Mouse (Mus musculus) neural tube, embryonic 11.5 days (tissue): ENCODE measurements around the gene Ppp1ca. TPM values are rescaled to one million over a fixed set of nuclear protein-coding genes. Genes with fewer than 3 reads are reported as not detected.

Experiments
- ATAC-seq: fragments of 200-750 bp; cut with Nextera tagmentation; 2 replicates; pipeline ENCODE4 v1.8.0; 2017; ENCODE audit warnings: moderate number of reproducible peaks, mild to moderate bottlenecking, moderate TSS enrichment, moderate library complexity; ENCODE audit not compliant: insufficient read depth, low FRiP score, low TSS enrichment
- DNase-seq: peaks from one replicate; pipeline ENCODE4 v3.0.0-alpha.2; 2015; ENCODE audit warnings: low spot score
- H3K27ac ChIP-seq: fragments of 300-500 bp; sonication (generic); 2 replicates; pipeline ENCODE4 v1.5.1; 2014; ENCODE audit warnings: low read depth, mild to moderate bottlenecking, low read length
- H3K27me3 ChIP-seq: fragments of 300-500 bp; sonication (generic); 2 replicates; pipeline ENCODE4 v1.6.1; 2014; ENCODE audit warnings: mild to moderate bottlenecking, low read length, mixed read lengths; ENCODE audit not compliant: control insufficient read depth, insufficient read depth
- H3K36me3 ChIP-seq: fragments of 300-500 bp; sonication (generic); 2 replicates; pipeline ENCODE4 v1.6.1; 2014; ENCODE audit warnings: mild to moderate bottlenecking, low read length, moderate library complexity, mixed read lengths; ENCODE audit not compliant: control insufficient read depth, insufficient read depth
- H3K4me1 ChIP-seq: fragments of 300-500 bp; sonication (generic); 2 replicates; pipeline ENCODE4 v1.6.1; 2014; ENCODE audit warnings: low read length, mixed read lengths; ENCODE audit not compliant: control insufficient read depth, insufficient read depth
- H3K4me2 ChIP-seq: fragments of 300-500 bp; sonication (generic); 2 replicates; pipeline ENCODE4 v1.6.1; 2014; ENCODE audit warnings: low read depth, mild to moderate bottlenecking, moderate library complexity
- H3K4me3 ChIP-seq: fragments of 300-500 bp; sonication (generic); 2 replicates; pipeline ENCODE4 v1.5.1; 2014; ENCODE audit warnings: low read depth, low read length
- H3K9ac ChIP-seq: fragments of 300-500 bp; sonication (generic); 2 replicates; pipeline ENCODE4 v1.6.1; 2014; ENCODE audit warnings: mild to moderate bottlenecking, low read length
- H3K9me3 ChIP-seq: fragments of 300-500 bp; sonication (generic); 2 replicates; pipeline ENCODE4 v1.6.1; 2016; ENCODE audit warnings: low read length; ENCODE audit not compliant: control insufficient read depth
- WGBS: fragments of 180-500 bp; shearing (Covaris S2); extraction: QIAGEN DNeasy Blood & Tissue Kit; methylation state at CpG from one replicate; pipeline ENCODE4 v1.1.7; 2014; 5-methylcytosine and 5-hydroxymethylcytosine counted together
- polyA plus RNA-seq: library from polyadenylated mRNA; unstranded; fragments of >200 nt; fragmentation: Nextera tagmentation; extraction: Ambion mirVana; gene quantifications from 2 replicates; pipeline ENCODE4 v1.2.1, GENCODE M21; 2014

Gene Ppp1ca
- polyA plus RNA-seq, 1 experiment from 2014 or later = 939 TPM

GRCm38 (mm10) chr19:4147782-4148490 lies 43.9 kb upstream of the Ppp1ca start:
- Histone ChIP-seq H3K27ac (no peak overlapping the region), H3K4me3 (peak overlapping the region; percentile 80), H3K4me2 (peak overlapping the region; percentile 64), H3K9ac (0 out of 2 replicates have a peak overlapping the region, but pooled peaks have one; percentile 2), H3K36me3 (peaks cover 3% of the 10 kb centered on the region; the same call in 1 of the 2 replicates), H3K27me3 (no peaks in the 10 kb centered on the region), H3K9me3 (no peaks in the 10 kb centered on the region), H3K4me1 (peaks cover 8% of the 10 kb centered on the region)
- WGBS = 39% methylated on average over 9 of the region's 9 CpGs
- ATAC-seq = no peak
- DNase-seq = no peak

GRCm38 (mm10) chr19:4148491-4148806 lies 43.4 kb upstream of the Ppp1ca start, which contains the start of gene Coro1b:
Gene Coro1b, plus strand, starts transcription at chr19:4148619.
- H3K4me2 ChIP-seq = peak within 1 kb of the TSS; percentile 64
- WGBS = under 1% methylated on average over 27 of the region's 33 CpGs
- no peak within 1 kb of the TSS; the same call in 1 of the 2 replicates for H3K27ac ChIP-seq
- peaks cover 3% of the 10 kb centered on the region; the same call in 1 of the 2 replicates for H3K36me3 ChIP-seq
- H3K9ac ChIP-seq = peak within 1 kb of the TSS; percentile 78
- DNase-seq (peak; percentile 95), ATAC-seq (peak; percentile 97)
- H3K4me1 ChIP-seq = peaks cover 8% of the 10 kb centered on the region
- H3K9me3 ChIP-seq = no peaks in the 10 kb centered on the region
- no peaks in the 10 kb centered on the region for H3K27me3 ChIP-seq
- peak within 1 kb of the TSS; percentile 80 for H3K4me3 ChIP-seq

GRCm38 (mm10) chr19:4148819-4149218 lies 43.0 kb upstream of the Ppp1ca start:
- Histone ChIP-seq H3K27ac (no peak overlapping the region; the same call in 1 of the 2 replicates), H3K4me1 (peaks cover 8% of the 10 kb centered on the region), H3K36me3 (peaks cover 3% of the 10 kb centered on the region; the same call in 1 of the 2 replicates), H3K4me2 (peak overlapping the region; percentile 64), H3K27me3 (no peaks in the 10 kb centered on the region), H3K9ac (peak overlapping the region; percentile 78), H3K9me3 (no peaks in the 10 kb centered on the region), H3K4me3 (peak overlapping the region; percentile 80)
- 6% methylated on average over 6 of the region's 8 CpGs for WGBS
- DNase-seq (no peak), ATAC-seq (no peak)

GRCm38 (mm10) chr19:4149283-4149682 lies 42.6 kb upstream of the Ppp1ca start:
- H3K9me3 ChIP-seq = no peaks in the 10 kb centered on the region
- peak overlapping the region; percentile 64 for H3K4me2 ChIP-seq
- ATAC-seq (no peak), DNase-seq (no peak)
- H3K27me3 ChIP-seq = no peaks in the 10 kb centered on the region
- H3K4me3 ChIP-seq = peak overlapping the region; percentile 80
- WGBS = 95% methylated on average over 11 of the region's 11 CpGs
- peaks cover 3% of the 10 kb centered on the region; the same call in 1 of the 2 replicates for H3K36me3 ChIP-seq
- H3K9ac ChIP-seq = peak overlapping the region; percentile 78; the same call in 1 of the 2 replicates
- peaks cover 8% of the 10 kb centered on the region for H3K4me1 ChIP-seq
- H3K27ac ChIP-seq = no peak overlapping the region

GRCm38 (mm10) chr19:4149764-4150461 lies 42.0 kb upstream of the Ppp1ca start:
- Histone ChIP-seq H3K27ac (no peak overlapping the region), H3K36me3 (peaks cover 3% of the 10 kb centered on the region; the same call in 1 of the 2 replicates), H3K9ac (no peak overlapping the region), H3K9me3 (no peaks in the 10 kb centered on the region), H3K27me3 (no peaks in the 10 kb centered on the region), H3K4me2 (no peak overlapping the region; the same call in 1 of the 2 replicates), H3K4me1 (peaks cover 8% of the 10 kb centered on the region), H3K4me3 (no peak overlapping the region)
- no peak for DNase-seq
- 94% methylated on average over 17 of the region's 17 CpGs for WGBS
- ATAC-seq = no peak

- no peak for DNase-seq
- Histone ChIP-seq H3K9me3 (no peaks in the 10 kb centered on the region), H3K4me3 (no peak overlapping the region), H3K4me2 (no peak overlapping the region), H3K27ac (no peak overlapping the region), H3K4me1 (peaks cover 8% of the 10 kb centered on the region), H3K27me3 (no peaks in the 10 kb centered on the region), H3K36me3 (peaks cover 3% of the 10 kb centered on the region; the same call in 1 of the 2 replicates), H3K9ac (no peak overlapping the region)
- WGBS = 92% methylated on average over 22 of the region's 22 CpGs
- ATAC-seq = no peak
Measured at GRCm38 (mm10) chr19:4150567-4151487, 41.0 kb upstream of the Ppp1ca start.

- Histone ChIP-seq H3K27me3 (no peaks in the 10 kb centered on the region), H3K4me1 (peaks cover 8% of the 10 kb centered on the region), H3K4me3 (no peak overlapping the region), H3K9me3 (no peaks in the 10 kb centered on the region), H3K36me3 (peaks cover 3% of the 10 kb centered on the region; the same call in 1 of the 2 replicates), H3K4me2 (no peak overlapping the region), H3K9ac (no peak overlapping the region), H3K27ac (no peak overlapping the region)
- DNase-seq (no peak), ATAC-seq (no peak)
- WGBS = 96% methylated on average over 4 of the region's 5 CpGs
Measured at GRCm38 (mm10) chr19:4151488-4151860, 40.4 kb upstream of the Ppp1ca start.

- ATAC-seq (no peak), DNase-seq (no peak)
- H3K4me3 ChIP-seq = no peak overlapping the region
- H3K9ac ChIP-seq = no peak overlapping the region
- H3K9me3 ChIP-seq = no peaks in the 10 kb centered on the region
- no peak overlapping the region for H3K4me2 ChIP-seq
- no peaks in the 10 kb centered on the region for H3K27me3 ChIP-seq
- no peak overlapping the region for H3K27ac ChIP-seq
- 89% methylated on average over 5 of the region's 5 CpGs for WGBS
- peaks cover 8% of the 10 kb centered on the region for H3K4me1 ChIP-seq
- H3K36me3 ChIP-seq = peaks cover 4% of the 10 kb centered on the region
Measured at GRCm38 (mm10) chr19:4151898-4152297, 40.0 kb upstream of the Ppp1ca start.
